Mouse (Mus musculus): Measurements from ENCODE around the gene Atxn7l3.

GRCm38 (mm10) chr11:102277754-102278153 lies 18.7 kb downstream of the Atxn7l3 start:
- TF ChIP-seq HCFC1 (IDR thresholded peaks at IDR 0.05; ENCODE audit: borderline replicate concordance, insufficient read depth, low read length): no peak
- no peak for TF ChIP-seq CHD2 (IDR thresholded peaks at IDR 0.05; ENCODE audit: low read depth, low read length)
- TF ChIP-seq ZC3H11A (IDR thresholded peaks at IDR 0.05; ENCODE audit: borderline replicate concordance, low read depth, low read length): no peak
